Mouse (Mus musculus) spleen, adult 2 months (tissue): Measurements from ENCODE around the gene 4931428L18Rik.

Source experiments
- CTCF ChIP-seq: fragments of 200-500 bp; IDR thresholded peaks from 2 replicates; pipeline ENCODE4 v1.5.1; 2011; ENCODE audit warnings: mild to moderate bottlenecking, inconsistent platforms; ENCODE audit not compliant: insufficient read depth, insufficient read length, insufficient replicate concordance; ENCODE audit errors: extremely low read depth
- POLR2A ChIP-seq: fragments of 200-500 bp; IDR thresholded peaks from 2 replicates; pipeline ENCODE4 v1.6.1; 2011; ENCODE audit warnings: low read depth, low read length, inconsistent platforms

DNA sequence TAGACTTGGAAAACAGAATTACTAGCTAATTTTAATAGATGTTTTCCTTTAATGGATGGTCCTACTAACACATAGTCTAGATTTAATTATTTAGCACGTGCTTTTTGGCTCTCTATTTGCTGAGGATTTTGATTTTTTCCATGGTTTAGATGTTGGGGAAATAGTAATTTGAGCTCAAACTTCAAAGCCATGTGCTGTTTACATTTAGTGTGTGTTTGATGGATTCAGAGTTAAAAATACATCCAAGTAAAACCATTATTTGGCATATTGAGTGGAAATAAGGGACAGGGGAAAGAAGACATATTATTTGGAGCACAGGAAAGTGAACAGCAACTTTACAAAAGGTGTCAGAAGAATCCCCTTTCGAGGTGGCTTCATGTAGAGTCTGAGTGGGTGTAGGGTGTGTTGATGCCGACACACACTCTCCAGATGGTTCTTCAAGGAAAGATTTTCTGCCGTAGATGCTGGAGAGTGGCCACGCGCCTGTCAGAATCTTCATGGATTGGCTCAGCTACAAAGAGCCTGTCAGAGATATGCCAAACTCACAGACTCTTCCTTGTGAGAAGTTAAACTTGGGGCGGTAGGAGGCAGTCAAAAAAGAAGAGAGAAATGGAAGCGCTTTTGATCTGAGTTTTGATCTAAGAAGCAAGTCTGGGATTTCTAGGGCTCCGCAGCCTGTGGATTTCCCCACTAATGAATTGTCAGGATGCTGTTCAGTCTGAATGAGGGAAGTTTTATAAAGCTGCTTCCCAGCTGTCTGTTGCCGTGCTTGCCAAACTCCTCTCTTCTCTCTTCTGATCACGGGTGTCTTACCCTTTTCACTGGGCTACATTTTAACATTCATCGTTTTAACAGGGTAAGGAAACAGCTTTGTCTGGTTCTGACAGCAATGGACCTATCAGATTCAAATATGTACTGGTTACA, 157.4 kb downstream of the 4931428L18Rik start:
- TF ChIP-seq CTCF (no peak), POLR2A (no peak)
